Mouse (Mus musculus) olfactory bulb, adult 2 months (tissue): ENCODE data around the gene Pvr.

ENCODE experiments used
- CTCF ChIP-seq: fragments of 200-500 bp; IDR thresholded peaks from 2 replicates; pipeline ENCODE4 v1.5.1; 2012; ENCODE audit warnings: low read depth, mild to moderate bottlenecking, low read length, moderate library complexity; ENCODE audit not compliant: insufficient read depth
- POLR2A ChIP-seq: fragments of 200-500 bp; IDR thresholded peaks from 2 replicates; pipeline ENCODE4 v1.6.1; 2012; ENCODE audit warnings: mild to moderate bottlenecking, low read depth, low read length, moderate library complexity; ENCODE audit not compliant: insufficient read depth

GRCm38 (mm10) chr7:19920166-19920505 lies 824 bp downstream of the Pvr start:
- TF ChIP-seq POLR2A = no peak
- no peak for TF ChIP-seq CTCF
